Mouse (Mus musculus) left cerebral cortex, postnatal 14 days (tissue): ENCODE data around the gene Btf3. TPM values are rescaled to one million over a fixed set of nuclear protein-coding genes. Genes with fewer than 3 reads are reported as not detected.
A peak's percentile ranks its signal among the peaks of the same experiment; 100 is the strongest.

Experiments used
- DNase-seq, 2 experiments: peaks; one replicate each; pipeline ENCODE4 v3.0.0; 2021 to 2022; ENCODE audit warnings: low spot score in 2 of 2, mixed read lengths in 1 of 2
- intact Hi-C: fragments of 180-260 bp; cut with DNase I; formaldehyde crosslinking; loops from one replicate; pipeline ENCODE4 v1.15.1; 2025
- total RNA-seq, 2 experiments: library from RNA; stranded (reverse); gene quantifications; 2 replicates each; pipeline ENCODE4 v1.2.3; 2021

Btf3 gene
- total RNA-seq, 2 experiments from 2014 or later: 185 to 191 TPM

DNA sequence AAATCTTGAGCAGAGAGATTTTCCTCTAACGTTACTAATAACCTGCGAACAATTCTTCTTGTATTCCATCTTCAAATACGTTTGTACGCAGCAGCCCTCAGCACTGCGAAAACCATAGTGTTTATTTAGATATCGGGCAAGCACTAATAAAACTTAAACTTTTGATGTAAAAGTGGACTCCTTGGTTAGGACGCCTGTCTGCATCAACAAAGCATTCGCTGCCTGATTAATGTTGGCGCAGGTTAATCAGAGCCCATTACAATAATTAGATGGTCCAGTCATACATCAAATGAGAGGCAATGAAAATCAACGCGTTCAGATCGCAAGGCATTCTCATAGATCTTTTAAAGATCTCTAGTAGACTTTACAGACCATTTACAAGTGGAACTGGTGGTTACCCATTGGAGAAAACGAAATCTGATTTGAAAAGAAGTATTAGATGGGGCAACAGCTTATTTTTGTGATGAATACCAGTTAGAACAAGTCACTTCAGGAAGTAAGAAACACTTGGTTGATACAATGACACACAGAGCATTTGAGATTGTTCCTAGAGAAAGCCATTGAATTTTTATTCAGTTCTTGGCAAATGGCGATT lies 35.7 kb upstream of the Btf3 start:
- DNase-seq: no peak
- intact Hi-C loops: no loop called here

DNA sequence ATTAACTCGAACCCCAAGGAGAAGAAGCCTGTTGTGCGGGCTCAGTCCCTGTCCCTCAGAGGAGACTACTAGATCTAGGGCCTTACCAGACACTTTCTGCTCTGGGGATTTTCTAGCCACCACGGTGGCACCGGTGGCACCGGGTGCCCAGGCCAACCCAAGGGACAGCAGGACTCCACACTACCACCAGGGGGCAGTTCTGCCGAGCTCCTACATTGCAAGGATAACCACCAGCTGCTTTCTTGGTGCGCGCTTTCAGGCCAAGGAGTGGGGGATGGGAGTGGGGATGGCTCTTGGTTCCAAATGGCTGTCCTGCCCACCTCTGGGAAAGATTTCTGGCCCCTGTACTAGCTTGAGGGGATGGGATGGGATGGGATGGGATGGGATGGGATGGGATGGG lies 34.7 kb upstream of the Btf3 start:
- intact Hi-C loops: no loop called here
- no peak for DNase-seq

DNA sequence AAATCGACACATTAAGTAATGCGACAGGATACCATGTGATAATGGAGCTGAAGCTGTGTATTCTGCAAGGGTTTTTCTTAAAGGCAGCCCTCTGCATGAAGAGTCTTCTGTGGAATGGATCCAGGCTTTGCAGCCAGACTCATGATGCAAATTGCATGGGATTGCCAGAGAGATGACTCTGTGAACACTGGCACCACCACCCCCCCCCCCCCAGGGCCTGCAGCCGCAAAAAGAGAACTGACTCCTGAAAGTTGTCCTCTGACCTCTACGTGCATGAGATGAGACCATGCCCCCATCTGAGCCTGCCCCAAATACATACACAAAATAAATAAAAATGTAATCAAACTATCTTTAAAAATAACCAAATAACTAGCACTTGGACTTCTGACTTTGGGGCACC lies 32.7 kb upstream of the Btf3 start:
- no peak for DNase-seq
- intact Hi-C loops: no loop called here

DNA sequence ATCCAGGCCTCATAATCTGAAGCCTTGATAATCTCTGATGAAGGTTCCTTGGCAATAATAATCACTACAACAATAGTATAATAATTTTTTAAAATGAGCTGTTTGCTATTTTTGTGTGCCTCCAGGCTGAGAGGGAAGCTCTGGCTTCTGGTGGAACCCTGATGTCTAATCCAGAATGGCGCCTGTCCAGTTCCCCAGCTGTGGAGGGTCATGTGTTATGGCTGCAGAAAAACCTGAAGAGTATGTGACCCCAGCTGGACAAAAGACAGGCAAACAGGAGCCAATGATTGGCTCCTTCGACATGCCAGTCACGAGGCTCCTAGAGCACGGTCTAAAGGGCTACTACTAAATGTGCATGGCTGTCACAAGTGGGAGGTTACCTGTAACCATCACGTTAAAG lies 23.7 kb upstream of the Btf3 start:
- intact Hi-C loops: no loop called here
- DNase-seq: no peak

DNA sequence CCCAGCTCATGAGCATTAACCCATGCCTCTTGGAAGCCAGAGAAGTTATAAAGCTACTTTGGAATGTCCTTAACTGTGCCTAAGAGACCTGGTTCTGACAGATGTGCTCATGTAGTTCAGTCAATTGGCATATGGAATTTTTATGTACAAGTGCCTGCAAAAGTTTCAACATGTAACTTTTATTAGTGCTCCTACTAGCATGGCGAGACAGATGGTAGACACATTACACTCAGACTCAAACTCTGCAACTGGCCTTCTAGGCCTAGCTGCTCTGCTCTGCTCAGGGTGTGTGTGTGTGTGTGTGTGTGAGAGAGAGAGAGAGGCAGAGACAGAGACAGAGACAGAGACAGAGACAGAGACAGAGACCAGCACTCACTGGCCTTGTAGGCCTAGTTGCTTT lies 19.4 kb upstream of the Btf3 start:
- no peak for DNase-seq
- intact Hi-C loops: no loop called here

DNA sequence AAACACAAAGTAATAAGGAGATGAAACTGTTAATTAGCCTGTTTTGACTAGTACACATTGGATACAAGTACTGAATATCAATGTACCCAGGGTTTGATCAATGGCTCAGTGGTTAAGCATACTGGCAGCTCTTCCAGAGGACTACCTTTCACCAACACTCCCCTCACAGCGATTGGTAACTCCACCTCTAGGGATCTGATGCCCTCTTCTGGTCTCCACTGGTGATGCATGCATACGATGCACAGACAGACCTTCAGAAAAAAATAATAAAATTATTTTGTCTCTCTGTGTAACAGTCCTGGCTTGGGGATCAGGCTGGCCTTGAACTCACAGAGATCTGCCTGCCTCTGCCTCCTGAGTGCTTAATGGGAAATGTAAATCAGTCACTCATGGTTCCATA lies 15.3 kb upstream of the Btf3 start:
- intact Hi-C loops: no loop called here
- DNase-seq: peak in 1 of 2 experiments; percentile 10

DNA sequence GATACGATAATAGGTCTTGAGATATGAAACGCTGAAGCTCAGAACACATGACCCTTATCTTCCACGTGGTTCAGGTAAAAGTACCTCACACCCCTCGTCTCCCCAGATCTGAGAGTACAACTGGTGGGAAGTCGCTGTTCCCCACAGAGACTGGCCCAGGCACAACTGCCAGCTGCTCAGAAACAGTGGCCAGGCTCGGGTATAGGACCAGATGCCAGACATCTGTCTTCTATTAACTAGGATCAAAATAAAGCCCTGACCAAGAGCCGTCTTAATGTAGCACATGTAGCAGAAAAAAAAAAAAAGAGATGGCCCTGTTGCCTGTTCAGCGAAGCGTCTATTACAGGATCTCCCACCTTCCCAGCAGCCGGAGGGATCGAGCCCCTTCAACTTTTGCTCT lies 8.2 kb upstream of the Btf3 start:
- intact Hi-C loops: no loop called here
- no peak for DNase-seq

DNA sequence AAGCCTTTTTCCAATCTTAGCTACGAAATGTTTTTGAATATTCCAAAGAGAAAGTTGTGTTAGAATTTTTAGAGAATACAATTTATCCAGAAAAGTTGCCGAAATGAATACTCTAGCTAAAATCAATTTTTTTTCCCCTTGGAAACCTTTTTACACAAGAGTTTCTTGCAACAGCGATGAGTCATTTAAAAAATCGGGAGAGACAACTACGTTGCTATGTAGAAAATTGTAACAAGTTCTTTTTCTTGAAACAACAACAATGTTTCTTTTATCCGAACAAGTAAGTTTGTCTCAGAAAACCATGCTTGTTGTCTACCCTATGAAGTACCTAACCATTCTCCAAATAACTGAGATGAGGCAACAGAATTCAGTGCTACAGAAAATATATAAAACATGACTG lies 1.1 kb upstream of the Btf3 start:
- intact Hi-C loops: loop anchor here (5.0 kb wide), 1 partner anchor 56 kb away; the partner anchor contains the start of genes Ankra2 and Utp15
- no peak for DNase-seq

DNA sequence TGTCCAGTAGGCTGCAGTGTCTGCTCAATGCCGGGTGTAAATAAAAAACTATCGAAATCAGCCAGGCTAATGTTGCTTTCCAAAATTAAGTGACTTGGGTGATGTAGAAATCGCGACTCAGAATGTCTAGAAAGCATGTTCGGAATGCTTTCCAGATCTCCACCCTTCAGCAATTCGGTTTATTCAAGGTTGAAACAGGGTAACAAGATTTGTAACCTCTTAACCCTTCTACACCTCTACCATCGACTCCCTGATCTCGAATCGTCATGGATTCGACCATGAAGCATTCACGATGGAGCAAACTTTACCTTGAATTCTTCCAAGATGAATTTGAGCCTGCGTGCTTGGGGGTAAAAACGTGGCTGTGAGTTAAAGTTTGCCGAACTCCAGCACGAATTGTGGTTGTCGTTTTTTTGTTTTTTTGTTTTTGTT lies 456 bp upstream of the Btf3 start:
- no peak for DNase-seq
- intact Hi-C loops: loop anchor here (5.0 kb wide), 1 partner anchor 55 kb away; the partner anchor contains the start of genes Ankra2 and Utp15

DNA sequence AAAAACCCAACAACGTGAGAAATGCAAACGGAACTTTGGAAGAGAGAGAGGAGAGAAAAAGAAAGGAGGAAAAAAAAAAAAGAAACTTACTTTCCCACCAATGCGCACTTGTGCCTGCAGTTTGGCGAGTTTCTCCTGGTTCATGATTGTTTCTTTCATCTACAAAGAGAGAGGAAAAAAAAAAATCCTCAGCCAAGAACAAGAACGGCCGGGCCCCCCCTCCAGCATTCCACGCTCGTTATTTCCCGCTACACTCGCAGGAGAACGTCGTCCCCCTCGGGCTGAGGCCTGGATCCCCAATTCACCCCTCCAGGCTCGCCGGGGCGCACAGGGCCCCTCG lies 696 bp downstream of the Btf3 start:
- intact Hi-C loops: loop anchor here (5.0 kb wide), 1 partner anchor 54 kb away; the partner anchor contains the start of genes Ankra2 and Utp15
- DNase-seq: no peak

DNA sequence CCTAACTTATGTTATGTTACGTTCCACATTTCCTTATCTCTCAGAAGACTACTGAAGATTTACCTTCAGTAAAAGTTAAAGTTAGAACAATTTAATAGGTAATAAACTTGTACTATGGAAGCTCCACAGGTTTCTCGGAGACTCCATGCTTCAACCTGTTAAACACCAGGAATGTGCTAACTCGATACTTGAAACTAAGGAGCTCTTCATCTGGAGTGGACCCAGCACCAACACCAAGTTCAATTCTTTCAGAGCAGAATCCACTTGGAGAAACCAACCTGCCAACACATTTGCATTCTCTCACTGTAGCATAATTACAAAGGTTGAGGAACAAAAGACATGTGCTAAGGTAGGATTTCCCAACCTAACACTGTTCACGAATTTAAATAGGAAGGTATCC lies 1.7 kb downstream of the Btf3 start:
- intact Hi-C loops: loop anchor here (5.0 kb wide), 1 partner anchor 53 kb away; the partner anchor contains the start of genes Ankra2 and Utp15
- no peak for DNase-seq

DNA sequence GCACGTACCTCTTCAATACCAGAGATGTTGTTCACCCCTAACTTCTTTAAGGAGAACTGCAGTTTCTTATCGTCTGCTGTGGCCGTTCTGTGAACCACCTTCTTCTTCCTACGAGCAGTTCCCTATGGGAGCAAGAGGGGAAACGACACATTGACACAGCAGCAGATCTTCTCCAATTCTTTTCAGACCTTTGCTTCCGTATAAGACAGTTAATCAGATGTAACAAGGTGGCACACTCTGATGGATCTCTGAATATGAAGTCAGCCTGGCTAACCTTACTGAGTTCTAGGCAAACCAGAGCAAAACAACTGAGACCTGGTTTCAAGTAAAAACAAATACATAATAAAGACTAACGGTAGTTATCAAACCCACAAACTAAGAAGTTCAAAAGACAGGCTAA lies 3.2 kb downstream of the Btf3 start:
- intact Hi-C loops: no loop called here
- no peak for DNase-seq

DNA sequence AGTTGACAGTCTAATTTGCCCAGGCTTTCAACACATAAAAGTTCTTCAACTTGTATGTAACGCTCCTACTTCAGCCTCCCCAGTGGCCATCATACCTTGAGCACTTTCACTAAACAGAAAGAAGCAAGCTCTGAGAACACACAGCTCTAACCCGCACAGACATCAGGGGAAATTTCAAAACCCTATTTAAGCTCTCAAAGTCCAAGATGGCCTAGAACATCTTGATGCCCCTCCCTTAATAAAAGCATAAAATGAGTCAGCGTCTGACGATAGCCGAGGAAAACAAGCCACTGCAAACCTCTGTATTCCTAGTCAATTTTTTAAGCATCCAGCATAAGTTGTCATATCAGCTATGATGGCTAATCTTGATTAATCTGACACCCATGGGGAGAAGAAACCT lies 5.2 kb downstream of the Btf3 start:
- no peak for DNase-seq
- intact Hi-C loops: no loop called here

DNA sequence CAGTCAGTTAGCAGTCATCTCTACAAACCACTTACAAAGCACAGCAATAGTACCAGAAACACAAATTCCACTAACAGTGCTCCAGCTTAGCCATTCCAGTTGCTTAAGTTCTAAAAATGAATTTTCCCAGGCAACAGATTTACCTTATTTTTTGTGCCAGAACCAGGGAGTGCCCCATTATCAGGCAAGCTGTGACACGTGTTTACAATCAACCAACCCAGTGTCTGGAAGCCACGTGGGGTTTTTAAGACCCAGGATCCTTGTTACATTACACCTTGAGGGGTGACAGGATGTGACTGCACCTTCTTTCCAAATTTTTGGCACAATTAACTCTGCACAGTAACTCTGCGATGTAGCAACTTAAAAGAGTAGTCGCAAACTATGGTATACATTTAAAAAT lies 8.1 kb downstream of the Btf3 start:
- DNase-seq: no peak
- intact Hi-C loops: no loop called here

DNA sequence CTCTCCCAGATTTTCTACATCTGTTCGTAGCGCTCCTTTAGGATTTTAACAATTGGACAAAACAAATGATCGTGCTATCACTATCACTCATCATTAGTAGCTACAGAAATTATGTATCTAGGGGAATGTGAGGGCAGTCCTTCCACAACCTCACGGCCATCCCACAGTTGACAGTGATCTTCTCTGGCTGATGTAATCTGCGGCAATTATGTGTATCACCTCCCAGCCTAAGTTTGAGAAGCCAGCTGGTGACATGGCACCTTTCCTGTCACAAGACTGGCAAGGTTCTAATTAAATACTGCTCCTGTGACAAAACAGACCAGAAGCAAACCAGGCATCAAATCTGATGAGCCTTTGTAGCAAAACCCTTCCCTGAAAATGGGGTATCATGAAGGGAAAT lies 8.8 kb downstream of the Btf3 start:
- DNase-seq: no peak
- intact Hi-C loops: no loop called here

DNA sequence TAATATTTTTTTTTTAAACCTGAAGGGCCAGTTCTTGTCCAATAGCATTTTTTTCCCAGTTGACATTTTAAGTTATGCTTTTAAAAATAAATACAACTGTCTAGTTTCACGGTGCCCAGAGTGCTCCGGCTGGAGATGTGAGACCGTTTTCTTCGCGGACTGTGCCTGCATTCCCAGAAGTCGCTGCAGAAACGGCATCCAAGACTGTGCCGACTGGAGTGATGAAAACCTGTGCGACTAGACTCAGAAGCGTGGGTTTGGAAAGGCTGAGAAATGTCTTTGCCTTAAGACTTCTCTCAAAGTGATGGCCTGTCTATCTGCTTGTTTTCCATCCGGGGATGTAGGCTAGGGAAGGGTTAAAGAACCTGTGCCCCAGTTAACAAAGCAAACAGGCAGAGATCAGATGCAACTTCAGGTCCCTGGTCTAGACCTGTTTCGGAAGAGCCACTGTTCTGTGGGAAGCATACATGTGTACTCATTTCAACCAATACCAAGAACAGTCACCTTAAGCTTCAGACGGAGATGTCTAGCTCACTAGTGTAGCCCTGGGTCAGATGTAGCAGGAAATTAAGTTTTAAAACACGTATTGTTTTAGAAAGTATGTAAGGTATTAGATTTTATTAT lies 9.8 kb downstream of the Btf3 start:
- intact Hi-C loops: no loop called here
- DNase-seq: peak; percentile 34 to 39

DNA sequence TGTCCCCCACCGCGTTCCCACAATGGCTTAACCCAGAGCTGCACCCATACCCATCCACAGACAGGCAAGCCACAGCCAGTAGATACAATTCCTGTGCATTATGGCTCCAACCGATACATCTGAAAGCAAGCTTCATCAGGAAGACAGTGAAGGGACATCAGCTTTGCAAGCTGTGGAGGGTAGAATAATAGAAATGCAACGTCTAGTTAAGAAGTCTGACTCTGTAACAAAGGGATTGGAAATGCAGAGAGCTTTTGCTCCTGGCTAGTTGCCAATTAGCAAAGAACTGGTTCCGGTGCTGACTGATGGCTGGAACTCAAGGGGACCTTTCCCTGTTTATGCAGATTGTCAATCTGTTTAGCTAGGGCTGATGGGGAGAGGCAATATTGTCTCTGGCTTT lies 10.4 kb downstream of the Btf3 start:
- DNase-seq: no peak
- intact Hi-C loops: no loop called here

DNA sequence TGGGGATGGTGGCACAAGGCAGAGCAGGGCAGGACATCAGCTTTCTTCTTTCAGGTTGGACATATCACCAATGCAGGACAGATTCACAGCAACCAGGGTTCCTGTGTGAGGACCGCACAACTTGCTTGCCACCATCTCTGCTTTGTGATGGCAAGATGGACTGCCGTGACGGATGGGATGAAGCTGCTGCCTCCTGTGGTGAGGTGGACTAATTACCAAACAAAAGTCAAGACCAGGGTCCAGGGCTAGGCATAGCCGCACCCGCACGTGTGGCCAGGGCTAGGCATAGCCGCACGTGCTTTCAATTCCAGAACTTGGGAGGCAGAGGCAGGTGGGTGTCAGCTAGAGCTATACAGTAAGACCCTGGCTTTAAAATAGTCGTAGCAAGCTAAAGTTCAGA lies 11.5 kb downstream of the Btf3 start:
- no peak for DNase-seq
- intact Hi-C loops: no loop called here

DNA sequence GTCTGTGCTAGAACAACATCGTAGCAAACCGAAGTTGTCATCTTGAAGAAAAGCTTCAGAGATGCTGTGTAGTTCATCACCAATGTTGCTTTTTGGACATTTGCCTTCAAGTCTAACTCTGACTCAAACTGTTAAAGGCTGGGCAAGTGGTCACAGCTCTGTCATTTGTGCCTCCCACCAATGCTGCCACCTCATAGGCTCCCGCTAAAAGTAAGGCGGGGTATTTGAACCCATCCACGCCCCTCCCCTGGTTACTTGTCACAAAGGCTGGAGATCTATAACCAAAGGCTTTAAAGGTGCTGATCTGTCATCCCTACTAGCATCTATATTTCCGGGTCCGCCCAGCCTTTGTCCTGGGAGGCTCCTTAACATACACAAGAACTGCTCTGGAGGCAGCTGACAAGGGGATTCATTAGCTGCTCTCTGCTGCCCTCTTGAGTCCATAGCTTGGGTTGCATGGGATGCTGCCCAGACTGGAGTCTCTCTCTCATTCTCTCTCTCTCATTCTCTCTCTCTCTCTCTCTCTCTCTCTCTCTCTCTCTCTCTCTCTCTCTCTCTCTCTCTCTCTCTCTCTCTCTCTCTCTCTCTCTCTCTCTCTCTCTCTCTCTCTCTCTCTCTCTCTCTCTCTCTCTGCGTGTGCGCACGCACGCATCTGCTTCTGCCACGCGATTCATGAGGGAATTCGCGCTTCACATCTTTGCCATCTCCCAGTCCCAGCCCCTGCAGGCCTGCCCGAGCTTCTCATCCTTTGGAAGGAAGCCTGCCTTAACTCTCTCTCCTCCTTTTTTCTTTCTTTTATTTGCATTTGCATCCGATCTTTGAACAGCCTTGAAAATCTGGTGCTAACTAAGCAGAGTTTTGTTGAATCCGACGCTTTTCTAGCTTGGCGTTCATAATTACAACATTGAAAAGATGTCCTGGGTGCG lies 17.7 kb downstream of the Btf3 start:
- intact Hi-C loops: loop anchor here (5.0 kb wide), 1 partner anchor 37 kb away; the partner anchor contains the start of genes Ankra2 and Utp15
- peak; percentile 83 to 90 for DNase-seq

DNA sequence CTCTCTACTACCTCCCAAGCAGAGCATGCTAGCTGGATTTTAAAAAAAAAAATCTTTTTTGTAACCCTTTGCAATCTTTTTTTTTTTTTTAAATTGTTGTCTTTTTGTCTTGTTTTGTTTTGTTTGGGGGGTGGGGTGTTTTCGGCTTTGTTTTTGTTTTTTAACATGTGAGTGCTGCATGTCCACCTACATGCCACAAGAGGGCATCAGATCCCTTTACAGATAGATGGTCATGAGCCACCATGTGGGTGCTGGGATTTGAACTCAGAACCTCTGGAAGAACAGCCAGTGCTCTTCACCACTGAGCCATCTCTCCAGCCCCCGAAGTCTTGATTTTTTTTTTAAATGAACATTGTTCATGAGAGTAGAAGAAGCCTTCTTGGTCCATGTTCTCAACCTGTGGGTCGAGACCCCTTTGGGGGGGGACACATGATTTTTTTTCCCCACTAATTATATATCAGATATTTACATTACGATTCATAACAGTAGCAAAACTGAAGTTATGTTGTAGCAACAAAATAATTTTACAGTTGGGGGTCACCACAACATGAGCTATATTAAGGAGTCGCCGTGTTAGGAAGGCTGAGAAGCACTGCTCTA lies 18.8 kb downstream of the Btf3 start:
- no peak for DNase-seq
- intact Hi-C loops: loop anchor here (5.0 kb wide), 1 partner anchor 36 kb away; the partner anchor contains the start of genes Ankra2 and Utp15
